Mouse (Mus musculus) embryonic facial prominence, embryonic 13.5 days (tissue): ENCODE results near the gene Dnaic1. TPM values are rescaled to one million over a fixed set of nuclear protein-coding genes. Genes with fewer than 3 reads are reported as not detected.

Experiments
- ATAC-seq: fragments of 200-750 bp; cut with Nextera tagmentation; 2 replicates; pipeline ENCODE4 v1.8.0; 2017; ENCODE audit warnings: low read depth; ENCODE audit not compliant: insufficient number of reproducible peaks, insufficient read depth, low FRiP score, low TSS enrichment
- H3K27ac ChIP-seq: fragments of 300-500 bp; sonication (generic); 2 replicates; pipeline ENCODE4 v1.5.1; 2015; ENCODE audit warnings: moderate library complexity, mild to moderate bottlenecking, inconsistent platforms
- H3K27me3 ChIP-seq: fragments of 300-500 bp; sonication (generic); 2 replicates; pipeline ENCODE4 v1.6.1; 2015; ENCODE audit warnings: mild to moderate bottlenecking, inconsistent platforms
- H3K36me3 ChIP-seq: fragments of 300-500 bp; sonication (generic); 2 replicates; pipeline ENCODE4 v1.6.1; 2015; ENCODE audit warnings: mild to moderate bottlenecking, inconsistent platforms
- H3K4me1 ChIP-seq: fragments of 300-500 bp; sonication (generic); 2 replicates; pipeline ENCODE4 v1.6.1; 2015; ENCODE audit warnings: inconsistent platforms
- H3K4me2 ChIP-seq: fragments of 300-500 bp; sonication (generic); 2 replicates; pipeline ENCODE4 v1.6.1; 2015; ENCODE audit warnings: moderate library complexity, mild to moderate bottlenecking, inconsistent platforms
- H3K4me3 ChIP-seq: fragments of 300-500 bp; sonication (generic); 2 replicates; pipeline ENCODE4 v1.5.1; 2015; ENCODE audit warnings: mild to moderate bottlenecking, inconsistent platforms
- H3K9ac ChIP-seq: fragments of 300-500 bp; sonication (generic); 2 replicates; pipeline ENCODE4 v1.6.1; 2015; ENCODE audit warnings: mild to moderate bottlenecking, inconsistent platforms
- H3K9me3 ChIP-seq: fragments of 300-500 bp; sonication (generic); 2 replicates; pipeline ENCODE4 v1.6.1; 2016; ENCODE audit warnings: inconsistent platforms
- WGBS: fragments of 180-500 bp; shearing (Covaris S2); methylation state at CpG from one replicate; pipeline ENCODE4 v1.1.7; 2015; ENCODE audit warnings: mixed read lengths; 5-methylcytosine and 5-hydroxymethylcytosine counted together
- polyA plus RNA-seq: library from polyadenylated mRNA; unstranded; fragments of >200 nt; fragmentation: Nextera tagmentation; extraction: Ambion mirVana; gene quantifications from 2 replicates; pipeline ENCODE4 v1.2.1, GENCODE M21; 2015

The Dnaic1 gene
- polyA plus RNA-seq, 1 experiment from 2014 or later = 1.3 TPM

DNA sequence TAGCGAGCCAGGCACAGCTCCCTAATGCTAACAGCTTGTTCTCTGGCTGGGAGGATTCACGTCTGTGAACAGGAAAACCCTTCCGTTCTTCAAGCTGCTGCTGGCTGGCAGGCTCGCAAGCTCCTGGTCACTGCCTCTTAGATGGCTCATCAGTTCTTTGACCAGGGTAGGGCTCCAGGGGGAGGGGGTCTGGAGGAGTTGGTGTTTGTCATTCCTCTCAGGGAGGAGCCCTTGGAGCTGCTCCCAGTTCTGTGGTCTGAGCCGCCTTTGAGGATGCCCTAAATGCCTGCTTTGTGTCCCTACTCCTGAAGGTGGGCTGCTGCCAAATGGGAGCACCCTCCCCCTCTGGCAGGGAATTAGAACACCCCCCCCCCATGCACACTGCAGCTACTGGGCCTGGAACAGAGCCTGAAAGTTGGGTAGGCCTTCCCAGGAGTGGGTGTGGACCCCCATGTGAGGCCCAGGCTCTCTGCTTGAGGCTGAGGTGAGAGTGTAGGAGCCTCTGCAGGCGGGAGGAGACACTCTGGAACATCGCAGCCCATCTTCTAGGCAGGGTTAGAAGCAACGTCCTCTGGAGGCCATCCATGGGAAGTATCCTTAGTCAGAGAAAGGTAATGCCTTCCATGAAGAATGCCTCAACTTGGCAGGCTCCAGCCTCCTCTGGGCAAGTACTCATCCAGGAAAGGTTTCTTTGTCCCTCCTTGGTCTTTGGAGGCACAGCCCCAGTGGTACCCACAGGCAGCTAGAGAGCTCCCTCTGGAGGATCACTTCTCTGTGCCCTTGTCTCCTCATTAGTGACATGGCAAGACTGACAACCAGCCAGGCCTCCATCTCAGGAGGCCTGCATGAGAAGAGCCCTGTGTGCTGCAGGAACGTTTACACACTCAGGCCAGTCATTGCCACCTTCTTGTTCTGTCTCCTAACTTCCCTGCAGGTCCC lies 46.4 kb downstream of the Dnaic1 start:
- ATAC-seq = peak; percentile 56; the same call in 1 of the 2 replicates
- H3K27me3 ChIP-seq = peaks cover 6% of the 10 kb centered on the region; the same call in 1 of the 2 replicates
- 69% methylated on average over 9 of the region's 9 CpGs for WGBS
- no peak overlapping the region for H3K4me3 ChIP-seq
- H3K9ac ChIP-seq = no peak overlapping the region
- H3K4me2 ChIP-seq = no peak overlapping the region
- H3K36me3 ChIP-seq = no peaks in the 10 kb centered on the region
- peak overlapping the region; percentile 55; the same call in 1 of the 2 replicates for H3K27ac ChIP-seq
- no peaks in the 10 kb centered on the region for H3K9me3 ChIP-seq
- peaks cover 9% of the 10 kb centered on the region for H3K4me1 ChIP-seq

- peaks cover 6% of the 10 kb centered on the region; the same call in 1 of the 2 replicates for H3K27me3 ChIP-seq
- no peak for ATAC-seq
- H3K9ac ChIP-seq = no peak overlapping the region
- no peak overlapping the region for H3K4me3 ChIP-seq
- H3K4me1 ChIP-seq = peaks cover 9% of the 10 kb centered on the region
- no peaks in the 10 kb centered on the region for H3K36me3 ChIP-seq
- H3K4me2 ChIP-seq = no peak overlapping the region
- H3K9me3 ChIP-seq = no peaks in the 10 kb centered on the region
- H3K27ac ChIP-seq = no peak overlapping the region
- WGBS = 48% methylated on average over 12 of the region's 12 CpGs
Observed at GRCm38 (mm10) chr4:41618916-41619746, 49.6 kb downstream of the Dnaic1 start.

DNA sequence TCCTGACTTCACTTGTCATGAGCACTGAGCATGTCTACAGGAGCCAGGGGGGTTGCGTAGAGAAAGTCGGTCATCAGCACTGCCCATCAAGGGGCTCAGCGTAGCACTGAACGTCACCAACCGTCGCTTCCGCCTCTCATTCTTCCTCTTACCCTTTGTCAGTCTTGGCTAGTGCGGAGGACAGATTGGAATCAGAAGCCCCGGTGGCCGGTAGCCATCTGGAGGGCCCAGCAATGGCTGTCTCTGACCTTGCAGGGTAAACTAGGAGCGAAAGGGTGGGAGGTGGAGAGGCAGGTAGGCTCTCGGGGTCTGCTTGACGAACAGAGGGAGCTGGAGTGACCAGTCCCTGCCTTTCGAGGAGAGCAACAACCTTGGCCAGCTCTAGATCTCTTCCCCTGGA lies 52.5 kb downstream of the Dnaic1 start:
- H3K27me3 ChIP-seq = peaks cover 4% of the 10 kb centered on the region; the same call in 1 of the 2 replicates
- H3K4me1 ChIP-seq = no peaks in the 10 kb centered on the region; the same call in 1 of the 2 replicates
- ATAC-seq = no peak
- no peaks in the 10 kb centered on the region for H3K9me3 ChIP-seq
- no peak overlapping the region for H3K9ac ChIP-seq
- 89% methylated on average over 14 of the region's 14 CpGs for WGBS
- H3K27ac ChIP-seq = no peak overlapping the region
- H3K36me3 ChIP-seq = no peaks in the 10 kb centered on the region
- H3K4me3 ChIP-seq = no peak overlapping the region
- H3K4me2 ChIP-seq = no peak overlapping the region

- Histone ChIP-seq H3K9me3 (no peaks in the 10 kb centered on the region), H3K27ac (peak overlapping the region; percentile 80)
- peak; percentile 44; the same call in 1 of the 2 replicates for ATAC-seq
Observed at GRCm38 (mm10) chr4:41628202-41628927, 58.8 kb downstream of the Dnaic1 start.

DNA sequence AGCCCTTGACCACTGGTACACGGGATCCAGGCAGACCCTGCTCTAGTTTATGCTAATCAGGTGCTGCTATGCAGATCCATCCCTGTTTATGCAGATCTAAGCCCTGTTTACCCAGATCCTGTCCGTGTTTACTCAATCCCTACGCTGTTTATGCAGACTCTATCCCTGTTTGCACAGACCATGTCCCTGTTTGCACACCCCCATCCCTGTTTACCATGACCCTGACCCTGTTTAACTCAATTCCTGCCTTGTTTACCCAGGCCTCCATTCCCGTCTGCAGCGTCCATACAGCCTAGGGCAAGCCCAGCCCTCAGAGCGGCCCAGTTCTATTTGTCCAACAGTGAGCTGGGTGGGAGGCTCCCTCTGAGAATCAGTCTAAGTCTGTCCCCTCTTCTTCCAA lies 60.6 kb downstream of the Dnaic1 start:
- Histone ChIP-seq H3K4me1 (peaks cover 62% of the 10 kb centered on the region), H3K27ac (no peak overlapping the region)

More at GRCm38 (mm10) chr4:41628202-41628927, 58.8 kb downstream of the Dnaic1 start:
- WGBS = 4% methylated on average over 8 of the region's 8 CpGs
- no peak overlapping the region for H3K4me3 ChIP-seq
- H3K4me2 ChIP-seq = peak overlapping the region; percentile 39
- H3K9ac ChIP-seq = peak overlapping the region; percentile 49
- H3K4me1 ChIP-seq = peaks cover 59% of the 10 kb centered on the region
- H3K27me3 ChIP-seq = no peaks in the 10 kb centered on the region; the same call in 1 of the 2 replicates
- no peaks in the 10 kb centered on the region for H3K36me3 ChIP-seq

GRCm38 (mm10) chr4:41631390-41631789 lies 61.8 kb downstream of the Dnaic1 start:
- no peaks in the 10 kb centered on the region; the same call in 1 of the 2 replicates for H3K27me3 ChIP-seq
- H3K4me3 ChIP-seq = no peak overlapping the region
- no peak overlapping the region for H3K9ac ChIP-seq
- WGBS = 1% methylated on average over 11 of the region's 11 CpGs
- H3K36me3 ChIP-seq = no peaks in the 10 kb centered on the region
- 0 out of 2 replicates have a peak, but pooled peaks have one; percentile 26 for ATAC-seq
- H3K27ac ChIP-seq = peak overlapping the region; percentile 51; the same call in 1 of the 2 replicates
- H3K9me3 ChIP-seq = no peaks in the 10 kb centered on the region
- peaks cover 74% of the 10 kb centered on the region for H3K4me1 ChIP-seq
- H3K4me2 ChIP-seq = peak overlapping the region; percentile 33

More for the DNA sequence above, 60.6 kb downstream of the Dnaic1 start:
- Histone ChIP-seq H3K9ac (no peak overlapping the region), H3K27me3 (no peaks in the 10 kb centered on the region; the same call in 1 of the 2 replicates), H3K9me3 (no peaks in the 10 kb centered on the region), H3K36me3 (no peaks in the 10 kb centered on the region), H3K4me3 (no peak overlapping the region), H3K4me2 (no peak overlapping the region)
- no peak for ATAC-seq
- 34% methylated on average over 6 of the region's 6 CpGs for WGBS

GRCm38 (mm10) chr4:41633001-41633400 lies 63.4 kb downstream of the Dnaic1 start:
- no peaks in the 10 kb centered on the region for H3K36me3 ChIP-seq
- H3K4me2 ChIP-seq = no peak overlapping the region
- H3K27me3 ChIP-seq = peaks cover 5% of the 10 kb centered on the region
- ATAC-seq = no peak
- no peak overlapping the region for H3K4me3 ChIP-seq
- H3K9me3 ChIP-seq = no peaks in the 10 kb centered on the region
- WGBS = 46% methylated on average over 9 of the region's 9 CpGs
- no peak overlapping the region for H3K9ac ChIP-seq
- H3K4me1 ChIP-seq = peaks cover 73% of the 10 kb centered on the region
- H3K27ac ChIP-seq = no peak overlapping the region

DNA sequence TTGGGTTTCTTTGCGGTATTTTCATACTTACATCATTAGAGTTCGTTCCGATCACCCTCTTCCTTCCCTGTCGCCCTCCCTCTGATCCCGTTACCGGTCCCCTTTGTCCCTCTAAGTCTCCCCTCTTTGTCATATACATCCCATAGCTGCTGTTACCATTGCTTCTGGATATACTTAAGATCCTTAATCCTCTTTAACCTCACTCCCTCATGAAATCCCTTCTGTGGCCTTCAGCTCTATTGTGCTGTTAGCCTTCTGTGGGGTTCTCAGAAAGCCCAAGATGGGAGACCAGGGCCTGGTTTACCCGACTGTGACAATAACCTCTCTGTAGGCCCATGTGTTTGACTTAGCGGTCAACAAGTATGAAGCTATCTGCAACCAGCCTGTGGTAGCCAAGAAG lies 65.1 kb downstream of the Dnaic1 start:
- 83% methylated on average over 8 of the region's 8 CpGs for WGBS
- H3K4me2 ChIP-seq = no peak overlapping the region
- H3K27me3 ChIP-seq = peaks cover 16% of the 10 kb centered on the region
- no peaks in the 10 kb centered on the region for H3K9me3 ChIP-seq
- ATAC-seq = no peak
- H3K4me1 ChIP-seq = peaks cover 71% of the 10 kb centered on the region
- H3K4me3 ChIP-seq = no peak overlapping the region
- no peaks in the 10 kb centered on the region for H3K36me3 ChIP-seq
- no peak overlapping the region for H3K9ac ChIP-seq
- H3K27ac ChIP-seq = no peak overlapping the region

DNA sequence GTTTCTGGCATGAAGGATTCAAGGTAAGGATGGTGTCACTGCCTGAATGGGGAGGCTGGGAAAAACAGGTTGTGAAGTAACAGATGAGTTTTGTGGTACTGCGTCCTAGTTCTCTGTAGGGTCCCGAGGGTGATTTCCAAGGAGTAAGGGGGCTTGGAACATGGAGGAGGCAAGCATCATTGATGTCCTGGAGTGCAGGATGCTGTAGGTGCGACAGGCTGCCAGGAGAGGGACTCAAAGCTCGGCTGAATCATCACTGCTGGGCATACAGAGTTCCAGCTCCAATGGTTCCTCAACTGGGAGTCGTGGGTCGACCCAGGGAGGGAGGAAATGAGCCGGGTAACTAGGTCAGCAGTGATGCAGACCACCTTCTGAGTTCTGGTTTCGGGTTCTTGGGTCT lies 65.6 kb downstream of the Dnaic1 start:
- no peak for ATAC-seq
- H3K4me3 ChIP-seq = no peak overlapping the region
- H3K9me3 ChIP-seq = no peaks in the 10 kb centered on the region
- H3K4me2 ChIP-seq = no peak overlapping the region
- peaks cover 16% of the 10 kb centered on the region for H3K27me3 ChIP-seq
- no peak overlapping the region for H3K9ac ChIP-seq
- peaks cover 66% of the 10 kb centered on the region for H3K4me1 ChIP-seq
- no peak overlapping the region for H3K27ac ChIP-seq
- WGBS = 68% methylated on average over 8 of the region's 8 CpGs
- H3K36me3 ChIP-seq = no peaks in the 10 kb centered on the region

GRCm38 (mm10) chr4:41635906-41636305 lies 66.3 kb downstream of the Dnaic1 start:
- H3K27me3 ChIP-seq = peaks cover 16% of the 10 kb centered on the region
- H3K4me2 ChIP-seq = no peak overlapping the region
- 46% methylated on average over 2 of the region's 2 CpGs for WGBS
- H3K9me3 ChIP-seq = no peaks in the 10 kb centered on the region
- peak overlapping the region; percentile 22 for H3K27ac ChIP-seq
- 0 out of 2 replicates have a peak overlapping the region, but pooled peaks have one; percentile 7 for H3K9ac ChIP-seq
- H3K36me3 ChIP-seq = no peaks in the 10 kb centered on the region
- H3K4me3 ChIP-seq = no peak overlapping the region
- no peak for ATAC-seq
- peaks cover 66% of the 10 kb centered on the region for H3K4me1 ChIP-seq

- WGBS = 33% methylated on average over 7 of the region's 7 CpGs
- H3K4me2 ChIP-seq = no peak overlapping the region
- no peak overlapping the region for H3K4me3 ChIP-seq
- peaks cover 16% of the 10 kb centered on the region for H3K27me3 ChIP-seq
- no peak for ATAC-seq
- H3K9ac ChIP-seq = no peak overlapping the region
- peaks cover 62% of the 10 kb centered on the region for H3K4me1 ChIP-seq
- no peaks in the 10 kb centered on the region for H3K9me3 ChIP-seq
- no peaks in the 10 kb centered on the region for H3K36me3 ChIP-seq
- H3K27ac ChIP-seq = peak overlapping the region; percentile 22
Observed at GRCm38 (mm10) chr4:41636366-41636765, 66.8 kb downstream of the Dnaic1 start.
